Mouse (Mus musculus) liver, embryonic 14.5 days (tissue): ENCODE data around the gene Trim14. TPM values are rescaled to one million over a fixed set of nuclear protein-coding genes. Genes with fewer than 3 reads are reported as not detected.
"Not testable (repeated sequence)": the region's sequence is repeated elsewhere in the genome, so short reads cannot be mapped to it uniquely, and the experiment has no call there.

Experiments
- ATAC-seq: fragments of 200-750 bp; cut with Nextera tagmentation; 2 replicates; pipeline ENCODE4 v1.8.0; 2017; ENCODE audit warnings: moderate number of reproducible peaks, mild to moderate bottlenecking, moderate library complexity; ENCODE audit not compliant: insufficient read depth
- DNase-seq, 3 experiments: peaks; one replicate each; pipeline ENCODE4 v3.0.0-alpha.2; 2012 to 2013; ENCODE audit warnings: low read depth in 3 of 3, low spot score in 3 of 3
- H3K27ac ChIP-seq: fragments of 300-500 bp; sonication (generic); 2 replicates; pipeline ENCODE4 v1.5.1; 2014; ENCODE audit warnings: moderate library complexity, mild to moderate bottlenecking, control low read depth, inconsistent platforms
- H3K27me3 ChIP-seq: fragments of 300-500 bp; sonication (generic); 2 replicates; pipeline ENCODE4 v1.6.1; 2014; ENCODE audit warnings: mild to moderate bottlenecking, low read length, moderate library complexity; ENCODE audit not compliant: control insufficient read depth, insufficient read depth
- H3K36me3 ChIP-seq: fragments of 300-500 bp; sonication (generic); replicated peaks from 2 replicates; pipeline ENCODE4 v1.6.1; 2014; ENCODE audit warnings: low read depth; ENCODE audit not compliant: control insufficient read depth, insufficient read depth
- H3K4me1 ChIP-seq, 2 experiments: fragments of 200-500 bp in 1 of 2; fragments of 300-500 bp in 1 of 2; sonication (generic) in 1 of 2; replicated peaks; 2 replicates each; pipeline ENCODE4 v1.6.1; 2012 to 2014; ENCODE audit warnings: antibody characterized with exemption in 1 of 2, inconsistent platforms in 1 of 2, low read length in 1 of 2; ENCODE audit not compliant: control insufficient read depth in 2 of 2, insufficient read depth in 2 of 2
- H3K4me2 ChIP-seq: fragments of 300-500 bp; sonication (generic); 2 replicates; pipeline ENCODE4 v1.6.1; 2014; ENCODE audit warnings: low read depth, mild to moderate bottlenecking, control low read depth, moderate library complexity
- H3K4me3 ChIP-seq, 2 experiments: fragments of 200-500 bp in 1 of 2; fragments of 300-500 bp in 1 of 2; sonication (generic) in 1 of 2; 2 replicates each; pipeline ENCODE4 v1.5.1; 2012 to 2014; ENCODE audit warnings: low read depth in 2 of 2, low read length in 2 of 2, mild to moderate bottlenecking in 2 of 2, control low read depth in 1 of 2, inconsistent platforms in 1 of 2, moderate library complexity in 1 of 2; ENCODE audit not compliant: insufficient read depth in 1 of 2
- H3K9ac ChIP-seq: fragments of 300-500 bp; sonication (generic); replicated peaks from 2 replicates; pipeline ENCODE4 v1.6.1; 2014; ENCODE audit warnings: mild to moderate bottlenecking, control low read depth, moderate library complexity
- H3K9me3 ChIP-seq: fragments of 300-500 bp; sonication (generic); 2 replicates; pipeline ENCODE4 v1.6.1; 2016; ENCODE audit warnings: low read length, mixed read lengths; ENCODE audit not compliant: control insufficient read depth
- CTCF ChIP-seq: IDR thresholded peaks from 2 replicates; pipeline ENCODE4 v1.5.1; 2016; ENCODE audit warnings: antibody characterized with exemption, low read depth, control low read depth
- EP300 ChIP-seq: IDR thresholded peaks from 2 replicates; pipeline ENCODE4 v1.6.1; 2016; ENCODE audit warnings: antibody characterized with exemption, low read depth
- WGBS: fragments of 180-500 bp; shearing (Covaris S2); extraction: QIAGEN DNeasy Blood & Tissue Kit; methylation state at CpG from one replicate; pipeline ENCODE4 v1.1.7; 2014; ENCODE audit not compliant: insufficient replicate concordance; 5-methylcytosine and 5-hydroxymethylcytosine counted together
- polyA plus RNA-seq, 2 experiments: library from polyadenylated mRNA; depleted of rRNA in 1 of 2; stranded (reverse) in 1 of 2; unstranded in 1 of 2; fragments of >200 nt; fragmentation: Nextera tagmentation in 1 of 2; extraction: Ambion mirVana in 1 of 2; gene quantifications; 2 replicates each; pipeline versions ENCODE4 v1.2.1 to v1.2.3; 2012 to 2014

The Trim14 gene
- polyA plus RNA-seq, 2 experiments: 4.1 to 7.5 TPM

DNA sequence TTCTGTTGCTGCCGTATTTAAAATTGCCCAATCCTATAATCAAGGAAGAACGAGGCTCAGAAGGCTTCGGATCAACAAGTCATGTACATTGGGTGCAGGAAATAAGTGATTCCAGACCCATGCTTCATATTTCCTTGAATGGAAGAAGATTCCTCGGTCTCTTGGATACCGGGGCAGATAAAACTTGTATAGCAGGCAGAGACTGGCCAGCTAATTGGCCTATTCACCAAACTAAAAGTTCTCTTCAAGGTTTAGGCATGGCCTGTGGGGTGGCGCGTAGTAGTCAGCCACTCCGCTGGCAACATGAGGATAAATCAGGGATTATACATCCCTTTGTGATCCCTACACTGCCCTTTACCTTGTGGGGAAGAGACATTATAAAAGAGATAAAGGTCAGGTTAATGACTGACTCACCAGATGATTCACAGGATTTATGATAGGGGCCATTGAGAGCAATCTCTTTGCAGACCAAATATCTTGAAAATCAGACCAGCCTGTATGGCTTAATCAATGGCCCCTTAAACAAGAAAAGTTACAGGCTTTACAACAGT lies 42.9 kb upstream of the Trim14 start:
- not testable (repeated sequence) for H3K4me3 ChIP-seq, H3K27me3 ChIP-seq, ATAC-seq, H3K4me1 ChIP-seq, H3K4me2 ChIP-seq, H3K9ac ChIP-seq, H3K27ac ChIP-seq, H3K36me3 ChIP-seq, H3K9me3 ChIP-seq, DNase-seq
- WGBS: 77% methylated on average over 8 of the region's 8 CpGs

DNA sequence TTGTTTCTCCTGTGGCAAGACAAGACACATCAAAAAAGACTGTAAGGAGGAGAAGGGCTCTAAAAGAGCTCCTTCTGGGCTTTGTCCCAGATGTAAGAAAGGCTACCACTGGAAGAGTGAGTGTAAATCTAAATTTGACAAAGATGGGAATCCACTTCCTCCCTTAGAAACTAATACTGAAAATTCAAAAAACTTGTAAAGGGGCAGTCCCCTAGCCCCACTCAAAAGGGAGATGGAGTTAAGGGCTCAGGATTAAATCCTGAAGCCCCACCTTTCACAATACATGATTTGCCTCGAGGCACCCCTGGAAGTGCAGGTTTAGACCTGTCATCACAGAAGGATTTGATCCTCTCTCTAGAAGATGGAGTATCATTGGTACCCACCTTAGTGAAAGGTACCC lies 42.3 kb upstream of the Trim14 start:
- ATAC-seq (no peak), DNase-seq (no peak)
- H3K4me1 ChIP-seq: no peaks in the 10 kb centered on the region
- no peaks in the 10 kb centered on the region for H3K9me3 ChIP-seq
- TF ChIP-seq EP300: no peak
- TF ChIP-seq CTCF: no peak
- H3K9ac ChIP-seq: no peak overlapping the region
- H3K27ac ChIP-seq: no peak overlapping the region
- no peak overlapping the region for H3K4me3 ChIP-seq
- no peaks in the 10 kb centered on the region for H3K36me3 ChIP-seq
- 48% methylated on average over 1 of the region's 1 CpGs for WGBS
- no peaks in the 10 kb centered on the region for H3K27me3 ChIP-seq
- H3K4me2 ChIP-seq: no peak overlapping the region

DNA sequence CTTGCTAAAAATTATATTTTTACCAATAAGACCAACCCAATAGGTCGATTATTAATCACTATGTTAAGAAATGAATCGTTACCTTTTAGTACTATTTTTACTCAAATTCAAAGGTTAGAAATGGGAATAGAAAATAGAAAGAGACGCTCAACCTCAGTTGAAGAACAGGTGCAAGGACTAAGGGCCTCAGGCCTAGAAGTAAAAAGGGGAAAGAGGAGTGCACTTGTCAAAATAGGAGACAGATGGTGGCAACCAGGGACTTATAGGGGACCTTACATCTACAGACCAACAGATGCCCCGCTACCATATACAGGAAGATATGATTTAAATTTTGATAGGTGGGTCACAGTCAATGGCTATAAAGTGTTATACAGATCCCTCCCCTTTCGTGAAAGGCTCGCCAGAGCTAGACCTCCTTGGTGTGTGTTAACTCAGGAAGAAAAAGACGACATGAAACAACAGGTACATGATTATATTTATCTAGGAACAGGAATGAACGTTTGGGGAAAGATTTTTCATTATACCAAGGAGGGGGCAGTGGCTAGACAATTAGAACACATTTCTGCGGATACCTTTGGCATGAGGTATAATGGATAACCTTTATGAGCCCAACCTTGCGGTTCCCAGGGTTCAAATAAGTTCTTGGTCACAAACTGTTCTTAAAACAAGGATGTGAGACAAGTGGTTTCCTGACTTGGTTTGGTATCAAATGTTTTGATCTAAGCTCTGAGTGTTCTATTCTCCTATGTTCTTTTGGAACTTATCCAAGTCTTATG lies 39.8 kb upstream of the Trim14 start:
- H3K9ac ChIP-seq, DNase-seq, ATAC-seq, H3K27ac ChIP-seq, H3K9me3 ChIP-seq, H3K36me3 ChIP-seq, H3K4me2 ChIP-seq, H3K4me3 ChIP-seq, H3K4me1 ChIP-seq, H3K27me3 ChIP-seq: not testable (repeated sequence)
- WGBS: 49% methylated on average over 6 of the region's 10 CpGs

DNA sequence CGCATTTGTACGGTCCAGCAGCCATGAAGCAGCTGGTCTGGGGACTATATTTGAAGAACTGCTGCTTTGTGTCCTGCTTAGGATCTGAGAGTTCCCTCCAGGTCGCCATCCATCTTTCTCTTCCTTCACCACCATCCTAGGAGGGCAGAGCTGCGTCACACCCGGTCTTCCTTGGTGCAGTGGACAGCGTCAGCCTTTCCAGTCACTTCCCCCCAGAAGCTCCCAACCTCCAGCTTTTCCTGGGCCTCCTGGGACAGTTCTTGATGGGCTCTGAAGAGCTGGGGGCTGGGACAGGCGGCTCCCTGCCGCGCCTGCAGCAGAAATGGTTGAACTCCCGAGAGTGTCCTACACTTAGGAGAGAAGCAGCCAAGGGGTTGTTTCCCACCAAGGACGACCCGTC lies 38.9 kb upstream of the Trim14 start:
- Histone ChIP-seq H3K36me3 (no peaks in the 10 kb centered on the region), H3K9ac (no peak overlapping the region), H3K27me3 (no peaks in the 10 kb centered on the region), H3K9me3 (no peaks in the 10 kb centered on the region), H3K27ac (no peak overlapping the region), H3K4me3 (no peak overlapping the region), H3K4me2 (peak overlapping the region; percentile 18; the same call in 1 of the 2 replicates), H3K4me1 (no peaks in the 10 kb centered on the region)
- DNase-seq: no peak
- no peak for TF ChIP-seq EP300
- TF ChIP-seq CTCF: no peak
- ATAC-seq: no peak
- WGBS: 15% methylated on average over 10 of the region's 12 CpGs

DNA sequence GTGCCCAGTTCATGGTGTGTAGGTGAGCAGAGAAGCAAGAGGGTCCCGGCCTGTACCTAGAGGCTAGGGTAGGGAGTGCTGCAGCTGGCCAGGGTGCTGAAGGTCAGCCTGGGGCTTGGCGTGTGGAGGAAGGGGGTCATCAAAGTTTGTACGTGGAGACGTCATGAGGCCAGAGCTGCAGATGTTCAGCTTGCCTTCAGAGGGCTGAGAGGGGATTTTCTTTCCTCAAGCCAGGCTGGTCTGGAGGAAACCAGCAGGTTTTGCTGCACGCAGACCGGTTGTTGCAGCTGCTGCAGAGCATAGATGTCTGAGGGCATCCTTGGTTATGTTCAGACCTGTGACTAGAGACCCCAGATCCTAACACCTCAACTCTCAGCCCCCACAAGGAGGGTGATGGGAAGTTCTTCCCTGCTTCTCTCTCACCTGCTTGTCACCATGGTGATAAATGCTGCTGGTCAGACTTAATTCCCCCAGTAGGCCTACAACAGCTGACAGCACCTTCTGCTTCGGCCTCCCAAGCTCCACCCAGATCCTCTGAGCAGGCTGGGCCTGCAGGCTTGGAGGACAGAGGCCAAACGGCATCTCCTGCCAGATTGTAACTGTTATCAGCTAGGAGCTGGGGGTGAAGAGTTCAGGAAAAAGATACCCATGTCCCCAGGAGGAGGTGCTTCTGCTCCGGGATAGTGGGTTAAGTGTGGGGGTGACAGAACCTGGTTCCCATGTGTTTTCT lies 38.2 kb upstream of the Trim14 start:
- Histone ChIP-seq H3K4me3 (no peak overlapping the region), H3K4me1 (no peaks in the 10 kb centered on the region), H3K9ac (no peak overlapping the region), H3K9me3 (no peaks in the 10 kb centered on the region), H3K27me3 (no peaks in the 10 kb centered on the region), H3K36me3 (no peaks in the 10 kb centered on the region), H3K27ac (no peak overlapping the region), H3K4me2 (no peak overlapping the region)
- no peak for DNase-seq
- no peak for ATAC-seq
- no peak for TF ChIP-seq CTCF
- no peak for TF ChIP-seq EP300
- WGBS: 30% methylated on average over 9 of the region's 9 CpGs
